Mouse (Mus musculus): Measurements from ENCODE around the gene Tubb1.

Tubb1 gene

DNA sequence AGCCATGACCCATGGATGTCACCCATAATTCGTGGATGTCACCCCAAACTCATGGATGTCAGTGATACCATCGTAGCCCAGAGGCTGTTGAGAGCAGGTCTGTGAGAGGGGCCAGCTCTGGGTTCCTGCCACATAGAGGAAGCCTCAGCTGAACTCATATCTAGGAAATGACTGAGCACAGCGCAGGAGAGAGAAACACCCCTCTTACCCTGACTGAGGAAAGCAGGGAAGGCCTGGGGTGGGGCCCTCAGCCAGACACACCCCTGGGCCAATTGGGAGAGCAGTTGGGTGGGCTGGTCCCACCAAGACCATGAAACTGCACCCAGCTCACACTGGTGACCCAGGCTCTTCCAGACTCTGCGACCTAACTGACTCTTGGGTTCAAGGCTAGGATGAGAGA lies at the start of gene Tubb1:
Gene Tubb1 (plus strand): TSS at position 343 of the 400 bp plus-strand sequence.
- CTCF ChIA-PET: no interaction called here

DNA sequence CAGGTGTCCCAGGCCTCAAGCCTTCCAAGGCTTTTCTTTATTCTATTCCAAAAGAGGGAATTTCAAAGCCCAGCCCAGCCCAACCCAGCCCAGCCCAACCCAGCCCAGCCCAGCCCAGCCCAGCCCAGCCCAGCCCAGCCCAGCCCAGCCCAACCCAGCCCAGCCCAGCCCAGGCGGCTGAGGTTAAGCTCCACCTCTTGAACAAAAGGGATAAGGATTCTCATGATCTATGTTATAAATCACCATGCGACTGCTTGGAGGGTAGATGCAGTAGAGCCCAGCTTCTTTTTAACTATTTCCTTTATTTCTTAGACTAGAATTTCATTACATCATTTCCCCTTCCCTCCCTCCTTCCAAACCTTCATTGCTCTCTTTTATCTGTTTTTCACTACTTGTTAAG lies 40.3 kb upstream of the Tubb1 start:
- CTCF ChIA-PET: no interaction called here

DNA sequence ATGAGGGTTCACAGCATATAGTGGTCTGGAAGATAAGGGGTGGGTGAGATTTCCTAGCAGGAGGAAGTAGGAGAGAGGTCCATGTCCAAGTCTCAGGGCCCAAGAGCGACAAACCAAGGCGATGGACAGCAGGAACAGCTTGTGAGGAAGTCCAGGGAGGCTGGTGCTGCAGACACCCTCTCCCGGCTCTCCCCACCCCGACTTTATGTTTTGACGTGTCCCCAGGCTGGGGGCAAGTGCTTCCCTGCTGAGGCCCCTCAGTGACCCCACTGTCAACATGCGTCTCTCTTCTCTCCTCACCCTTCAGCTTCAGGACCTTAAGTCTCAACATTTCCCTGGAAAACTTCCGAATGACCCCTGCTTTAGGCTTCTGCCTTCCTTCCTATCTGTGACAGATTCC lies 37.4 kb upstream of the Tubb1 start:
- CTCF ChIA-PET: no interaction called here

DNA sequence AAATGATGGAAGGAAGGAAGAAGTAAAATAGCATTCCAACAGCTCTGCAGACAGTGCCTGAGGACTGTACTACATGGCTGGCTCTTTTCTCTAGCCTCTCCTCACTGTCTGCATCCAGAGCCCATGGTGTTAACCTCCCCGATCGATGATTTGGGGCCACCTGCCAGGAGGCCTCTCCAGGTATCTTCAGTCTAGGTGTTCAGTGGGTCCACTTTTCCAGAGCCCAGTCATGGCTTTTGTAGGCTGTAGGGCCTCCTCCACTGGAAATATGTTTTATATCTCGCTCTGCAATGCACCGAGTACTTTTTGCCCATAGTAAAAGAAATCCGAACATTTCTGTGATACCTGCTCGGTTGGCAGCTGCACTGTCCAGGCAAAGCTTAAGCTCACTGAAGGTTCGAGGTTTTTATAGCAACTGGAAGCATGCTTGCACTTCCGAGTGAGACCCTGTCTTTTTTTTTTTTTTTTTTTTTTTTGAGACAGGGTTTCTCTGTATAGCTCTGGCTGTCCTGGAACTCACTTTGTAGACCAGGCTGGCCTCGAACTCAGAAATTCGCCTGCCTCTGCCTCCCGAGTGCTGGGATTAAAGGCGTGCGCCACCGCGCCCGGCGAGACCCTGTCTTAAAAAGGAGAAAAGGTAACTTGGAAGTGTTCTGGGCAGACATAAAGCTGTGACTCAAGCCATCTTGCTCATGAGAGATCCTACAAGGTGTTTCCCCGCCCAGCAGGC lies 35.3 kb upstream of the Tubb1 start:
- CTCF ChIA-PET: interaction anchor here (0.6 kb wide), 1 partner anchor 260 kb away, joined by 3 read pairs; no protein-coding TSS in a partner anchor

DNA sequence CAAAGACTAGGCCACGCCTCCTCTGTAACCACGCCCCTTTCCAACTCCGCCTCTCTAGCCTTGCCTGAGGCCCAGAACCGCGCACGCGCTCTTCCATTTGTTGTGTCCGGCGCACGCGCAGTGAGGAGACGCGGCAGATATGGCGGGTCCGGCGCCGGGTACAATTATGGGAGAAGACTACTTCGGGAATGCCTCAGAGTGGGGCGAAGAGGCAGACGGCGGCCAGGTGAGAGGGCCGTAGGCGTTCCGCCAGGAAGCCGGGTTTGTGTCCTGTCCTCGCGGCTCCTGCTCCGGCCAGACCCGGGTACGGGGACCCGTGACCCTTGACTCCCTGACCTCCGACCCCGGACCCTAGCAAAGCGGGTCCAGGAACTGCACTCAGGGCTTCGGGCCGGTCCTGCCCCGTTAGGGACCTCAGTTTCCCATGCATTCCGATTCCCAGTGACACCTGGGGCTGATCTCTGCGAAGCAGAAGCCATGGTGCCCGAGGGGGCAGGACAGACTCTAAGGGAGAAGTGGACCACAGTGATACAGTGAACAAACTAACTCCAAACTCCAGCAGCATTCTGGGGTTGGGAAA lies 34.7 kb upstream of the Tubb1 start, which contains the start of gene Nelfcd:
Gene Nelfcd (plus strand): TSS at position 74 of the 580 bp plus-strand sequence.
- CTCF ChIA-PET: interaction anchor here (0.6 kb wide), 1 partner anchor 259 kb away, joined by 3 read pairs; no protein-coding TSS in a partner anchor

DNA sequence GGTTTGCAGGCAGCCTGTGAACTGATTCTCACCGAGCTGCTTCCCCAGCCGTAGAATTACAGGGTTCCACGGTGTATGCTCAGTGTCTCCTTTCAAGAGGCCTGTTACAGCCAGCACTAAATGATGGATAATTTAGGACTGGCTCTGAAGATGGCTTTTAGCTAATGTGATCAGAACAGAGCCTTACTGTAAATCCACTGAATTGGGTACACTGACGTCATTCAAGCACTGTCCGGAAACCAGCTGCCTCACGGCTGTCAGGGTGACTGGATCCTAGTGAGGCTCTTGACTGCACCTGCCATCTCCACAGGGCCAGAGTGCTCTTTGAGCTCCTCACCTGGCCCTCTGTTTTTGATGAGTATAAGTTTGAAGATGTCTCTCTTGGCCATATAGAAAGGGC lies 29.4 kb upstream of the Tubb1 start:
- CTCF ChIA-PET: no interaction called here

- CTCF ChIA-PET: no interaction called here
Measured at GRCm38 (mm10) chr2:174424301-174425085, 26.0 kb upstream of the Tubb1 start.

DNA sequence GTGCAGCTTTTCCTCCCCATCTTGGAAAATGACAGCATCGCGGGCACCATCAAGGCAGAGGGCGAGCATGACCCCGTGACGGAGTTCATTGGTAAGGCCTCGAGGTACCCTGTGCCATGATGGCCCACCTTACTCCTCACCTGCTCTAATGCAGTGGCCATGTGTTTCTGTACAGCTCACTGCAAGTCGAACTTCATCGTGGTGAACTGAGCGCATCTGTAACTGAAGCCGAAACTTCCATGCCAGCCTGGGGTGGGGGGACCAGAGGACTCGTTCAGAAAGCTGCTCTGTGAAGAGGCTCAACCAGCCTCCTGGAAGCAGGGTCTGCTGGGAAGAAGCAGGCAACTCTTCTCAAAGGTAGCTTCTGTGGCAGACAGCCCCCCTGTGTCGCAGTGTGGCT lies 23.6 kb upstream of the Tubb1 start:
- CTCF ChIA-PET: no interaction called here

DNA sequence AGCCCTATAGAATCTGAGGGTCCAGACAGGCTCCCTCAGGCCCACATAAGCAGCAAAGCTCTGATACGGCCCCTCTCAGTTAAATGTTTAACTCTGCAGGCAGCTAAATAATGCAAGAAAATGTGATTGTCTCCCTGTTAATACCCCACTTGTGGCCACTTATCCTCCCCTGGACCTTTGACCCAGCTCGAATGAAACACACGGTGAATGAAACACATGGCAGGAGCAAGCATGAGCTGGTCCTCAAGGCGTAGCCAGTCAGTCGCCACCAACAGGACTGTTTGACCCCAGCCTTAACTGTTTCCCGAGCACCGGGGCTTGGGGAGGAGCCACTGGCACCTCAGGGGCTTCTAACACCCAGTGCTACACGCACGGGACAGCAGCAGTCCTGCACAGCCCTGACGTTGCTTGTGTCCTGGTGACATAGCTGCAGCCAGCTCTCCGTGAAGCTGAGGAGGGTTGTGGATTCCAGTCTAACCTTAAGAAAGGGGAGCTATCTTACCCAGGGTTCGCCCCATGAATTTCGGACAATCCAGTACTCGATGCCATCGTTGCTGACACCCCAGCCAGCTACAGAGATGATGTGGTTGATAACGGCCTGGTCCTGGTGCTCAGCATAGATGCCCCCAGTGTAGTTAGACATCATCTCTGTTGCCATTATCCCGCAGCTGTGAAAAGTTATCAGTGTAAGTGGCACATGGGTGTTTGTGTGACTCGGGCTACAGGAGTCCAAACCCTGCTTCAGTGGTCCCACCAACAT lies 22.2 kb upstream of the Tubb1 start:
- CTCF ChIA-PET: no interaction called here

GRCm38 (mm10) chr2:174428996-174429591 lies 21.4 kb upstream of the Tubb1 start:
- CTCF ChIA-PET: interaction anchor here (0.6 to 1.3 kb wide), 2 partner anchors 28 to 41 kb away, joined by 3 read pairs; no protein-coding TSS in a partner anchor

- CTCF ChIA-PET: no interaction called here
Measured at GRCm38 (mm10) chr2:174434943-174435342, 15.6 kb upstream of the Tubb1 start.

GRCm38 (mm10) chr2:174436076-174436701 lies 14.3 kb upstream of the Tubb1 start:
- CTCF ChIA-PET: no interaction called here

DNA sequence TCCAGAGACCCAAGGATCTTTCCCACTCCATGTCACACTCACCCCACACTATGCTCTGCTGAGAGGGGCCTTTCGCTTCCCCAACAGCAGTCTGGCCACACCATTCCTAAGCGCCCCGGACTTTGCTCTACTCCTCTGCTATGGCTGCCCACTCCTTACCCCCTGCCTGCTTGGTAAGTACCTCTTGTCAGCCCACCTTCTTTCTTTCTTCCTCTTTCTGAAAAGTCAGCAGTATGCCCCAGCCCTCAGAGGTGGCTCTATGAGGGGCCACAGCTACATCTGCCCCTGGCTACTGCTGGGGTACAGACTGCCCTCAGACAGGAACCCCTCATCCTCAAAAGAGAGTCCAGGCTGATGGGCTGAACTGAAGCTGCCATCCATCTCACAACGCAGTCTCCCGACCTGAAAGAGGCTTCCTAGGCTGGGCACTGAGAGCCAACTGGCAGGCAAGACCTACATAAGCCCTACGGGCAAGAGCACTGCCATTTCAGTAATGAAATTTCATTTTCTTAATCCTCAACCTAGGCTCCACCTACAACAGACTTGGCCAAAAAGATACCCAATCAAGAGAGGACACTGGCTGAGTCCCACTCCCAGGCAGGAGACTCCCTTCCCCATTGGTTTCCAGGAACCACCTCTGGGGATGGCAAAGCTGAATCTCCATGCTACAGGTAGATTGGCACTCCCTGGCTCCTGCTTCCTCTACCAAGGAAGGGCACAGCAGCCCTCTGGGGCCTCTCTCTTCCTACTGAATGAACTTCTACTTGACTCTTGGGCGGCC lies 13.4 kb upstream of the Tubb1 start:
- CTCF ChIA-PET: interaction anchor here (0.6 kb wide), 1 partner anchor 108 kb away, joined by 3 read pairs; no protein-coding TSS in a partner anchor

DNA sequence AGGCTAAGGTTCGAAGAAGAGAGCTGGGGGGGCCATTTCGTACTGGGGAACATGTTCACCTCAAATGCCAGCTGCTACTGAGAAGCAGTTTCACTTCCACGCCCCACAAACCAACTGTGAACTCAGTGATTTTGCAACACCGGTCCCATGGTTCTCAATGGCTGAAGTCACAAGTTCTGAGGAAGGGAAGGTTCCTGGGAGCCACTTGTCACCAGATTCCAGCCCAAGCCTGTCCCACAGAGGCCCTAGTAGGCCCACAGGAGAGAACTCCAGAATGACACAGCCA lies 12.9 kb upstream of the Tubb1 start:
- CTCF ChIA-PET: interaction anchor here (0.6 kb wide), 1 partner anchor 108 kb away, joined by 3 read pairs; no protein-coding TSS in a partner anchor

- CTCF ChIA-PET: no interaction called here
Measured at GRCm38 (mm10) chr2:174438181-174438580, 12.3 kb upstream of the Tubb1 start.

- CTCF ChIA-PET: no interaction called here
Measured at GRCm38 (mm10) chr2:174438737-174439449, 11.6 kb upstream of the Tubb1 start, which contains the start of gene Ctsz. Gene Ctsz (minus strand): TSS chr2:174439039.

DNA sequence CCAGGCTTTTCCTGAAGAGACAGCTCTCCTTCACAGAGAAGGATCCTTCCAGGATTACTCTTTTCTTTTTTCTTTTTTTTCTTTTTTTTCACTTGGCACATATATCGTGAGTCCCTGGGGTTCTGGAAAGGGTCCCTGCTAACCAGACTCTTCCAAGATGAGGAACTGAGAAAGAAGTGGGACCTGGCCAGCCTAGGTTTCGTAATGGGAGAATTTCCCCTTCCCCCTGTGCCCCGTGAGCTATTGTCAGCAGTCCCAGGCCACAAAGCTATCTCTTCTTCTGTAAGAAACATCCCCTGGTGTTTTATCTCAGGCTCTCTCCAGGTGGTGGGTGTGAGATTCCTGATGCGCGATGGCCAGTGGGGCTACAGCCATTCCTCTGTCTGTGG lies 11.1 kb upstream of the Tubb1 start:
- CTCF ChIA-PET: no interaction called here

GRCm38 (mm10) chr2:174439961-174440360 lies 10.5 kb upstream of the Tubb1 start:
- CTCF ChIA-PET: interaction anchor here (0.7 kb wide), 1 partner anchor 60 kb away, joined by 5 read pairs; no protein-coding TSS in a partner anchor

GRCm38 (mm10) chr2:174441898-174442297 lies 8.6 kb upstream of the Tubb1 start:
- CTCF ChIA-PET: no interaction called here

- CTCF ChIA-PET: no interaction called here
Measured at GRCm38 (mm10) chr2:174442460-174442859, 8.0 kb upstream of the Tubb1 start.

All from spleen, embryonic (tissue).